Mouse (Mus musculus) erythroblast, adult 5-6 weeks (primary cell): ENCODE results near the gene Lifr. TPM values are rescaled to one million over a fixed set of nuclear protein-coding genes. Genes with fewer than 3 reads are reported as not detected.

ENCODE experiments used
- ATAC-seq: replicated peaks from 2 replicates; pipeline ENCODE4 v1.8.0; 2016; ENCODE audit warnings: moderate number of reproducible peaks, mild to moderate bottlenecking, moderate TSS enrichment, inconsistent platforms; ENCODE audit not compliant: poor library complexity, low FRiP score, severe bottlenecking
- total RNA-seq, 2 experiments: library from RNA; stranded (forward) in 1 of 2; stranded (reverse) in 1 of 2; fragments of 150-400 nt in 1 of 2; fragments of 200-764, 138-1000 nt in 1 of 2; gene quantifications; 2 replicates each; pipeline versions ENCODE4 v1.2.3 to v1.2.4; 2015 to 2017; ENCODE audit warnings: low replicate concordance in 2 of 2

Lifr gene
- total RNA-seq, 2 experiments from 2014 or later: 0.19 to 0.60 TPM

GRCm38 (mm10) chr15:7119930-7120512, 29.6 kb downstream of the Lifr start:
- ATAC-seq: no peak

- no peak for ATAC-seq
Observed at GRCm38 (mm10) chr15:7123781-7124450, 33.5 kb downstream of the Lifr start.

GRCm38 (mm10) chr15:7126171-7126570, 35.8 kb downstream of the Lifr start:
- ATAC-seq: no peak

GRCm38 (mm10) chr15:7128627-7129126, 38.3 kb downstream of the Lifr start:
- ATAC-seq: no peak

- no peak for ATAC-seq
Observed at GRCm38 (mm10) chr15:7129127-7129943, 38.9 kb downstream of the Lifr start.

- no peak for ATAC-seq
Observed at GRCm38 (mm10) chr15:7129944-7130287, 39.5 kb downstream of the Lifr start.

GRCm38 (mm10) chr15:7130691-7131225, 40.3 kb downstream of the Lifr start:
- ATAC-seq: no peak

- ATAC-seq: no peak
Observed at GRCm38 (mm10) chr15:7132741-7133140, 42.3 kb downstream of the Lifr start.

GRCm38 (mm10) chr15:7134454-7135052, 44.1 kb downstream of the Lifr start:
- ATAC-seq: no peak

GRCm38 (mm10) chr15:7135982-7136562, 45.7 kb downstream of the Lifr start:
- no peak for ATAC-seq

- ATAC-seq: no peak
Observed at GRCm38 (mm10) chr15:7136912-7137311, 46.5 kb downstream of the Lifr start.

GRCm38 (mm10) chr15:7137607-7138006, 47.2 kb downstream of the Lifr start:
- ATAC-seq: no peak

GRCm38 (mm10) chr15:7138471-7138870, 48.1 kb downstream of the Lifr start:
- ATAC-seq: no peak

- no peak for ATAC-seq
Observed at GRCm38 (mm10) chr15:7140322-7140721, 49.9 kb downstream of the Lifr start.

GRCm38 (mm10) chr15:7141246-7141645, 50.8 kb downstream of the Lifr start:
- no peak for ATAC-seq

GRCm38 (mm10) chr15:7143689-7144170, 53.3 kb downstream of the Lifr start:
- ATAC-seq: no peak

- no peak for ATAC-seq
Observed at GRCm38 (mm10) chr15:7144542-7144941, 54.1 kb downstream of the Lifr start.

- ATAC-seq: no peak
Observed at GRCm38 (mm10) chr15:7144942-7145341, 54.5 kb downstream of the Lifr start.

GRCm38 (mm10) chr15:7145555-7145954, 55.1 kb downstream of the Lifr start:
- no peak for ATAC-seq

GRCm38 (mm10) chr15:7146529-7146928, 56.1 kb downstream of the Lifr start:
- ATAC-seq: no peak
